Mouse (Mus musculus) natural killer cell, adult 2 months (primary cell): ENCODE results near the gene Elavl4.

ENCODE experiments used
- DNase-seq, 2 experiments: peaks; one replicate each; pipeline ENCODE4 v3.0.0; 2022; ENCODE audit warnings: low spot score in 2 of 2

Gene Elavl4

GRCm38 (mm10) chr4:110266804-110267575, 84.7 kb downstream of the Elavl4 start:
- no peak for DNase-seq

GRCm38 (mm10) chr4:110264345-110264943, 87.3 kb downstream of the Elavl4 start:
- no peak for DNase-seq

DNA sequence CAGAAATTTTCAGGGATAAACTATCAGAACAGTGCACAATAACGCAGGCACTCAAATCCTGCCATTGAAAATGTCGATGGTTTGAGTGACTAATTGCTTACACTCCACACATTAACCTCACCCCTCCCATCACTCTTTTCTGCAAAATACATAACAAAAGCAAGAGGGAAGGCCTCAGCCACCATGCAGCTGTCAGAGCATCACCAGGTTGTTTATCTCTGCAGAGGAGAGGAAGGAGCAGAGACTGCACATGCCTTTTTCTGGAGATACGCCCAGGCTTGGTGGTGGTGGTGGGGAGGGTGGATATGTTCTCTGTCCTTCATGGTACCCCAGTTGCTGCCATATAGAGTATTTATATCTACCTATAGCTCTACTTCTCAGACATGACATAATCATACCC, 94.3 kb downstream of the Elavl4 start:
- DNase-seq = no peak

DNA sequence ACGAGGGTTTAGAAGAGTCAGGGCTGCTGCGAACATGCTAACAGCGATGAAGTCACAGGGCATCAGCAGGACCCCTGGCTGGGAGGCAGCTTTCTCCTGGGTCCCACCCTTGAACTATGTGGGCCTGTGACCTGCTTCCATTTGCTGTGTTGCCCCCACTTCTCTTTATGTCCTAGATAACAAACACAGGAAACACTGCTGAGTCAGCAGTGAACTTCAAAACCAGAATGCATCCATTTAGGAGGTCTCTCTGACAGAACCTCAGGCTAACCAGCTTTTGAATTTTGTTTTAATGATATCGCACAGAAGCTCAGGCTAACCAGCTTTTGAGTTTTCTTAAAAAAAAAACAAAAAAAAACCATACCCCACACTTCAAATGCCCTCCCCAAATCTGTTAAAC, 96.1 kb downstream of the Elavl4 start:
- no peak for DNase-seq

- DNase-seq = no peak
Measured at GRCm38 (mm10) chr4:110250055-110250454, 101.7 kb downstream of the Elavl4 start.

- no peak for DNase-seq
Measured at GRCm38 (mm10) chr4:110242879-110243278, 108.8 kb downstream of the Elavl4 start.

DNA sequence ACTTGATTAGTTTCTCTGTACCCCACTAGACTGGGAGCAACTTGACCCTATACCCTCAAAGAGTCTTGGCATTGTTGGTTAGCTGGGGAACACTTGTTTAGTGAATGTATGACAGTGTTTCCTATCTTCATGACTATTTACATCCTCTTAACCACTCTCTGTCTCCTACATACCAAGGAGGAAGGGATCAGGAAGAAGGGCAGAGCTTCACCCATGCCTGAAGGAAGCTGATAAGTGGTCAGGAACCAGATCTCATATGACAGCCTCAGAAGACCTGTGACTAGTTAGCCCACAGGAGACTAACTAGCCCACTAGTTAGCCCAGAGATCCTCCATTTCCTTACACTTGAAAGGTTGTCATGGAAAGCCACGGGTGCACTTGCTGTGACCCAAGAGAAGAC, 117.2 kb downstream of the Elavl4 start:
- DNase-seq = no peak

DNA sequence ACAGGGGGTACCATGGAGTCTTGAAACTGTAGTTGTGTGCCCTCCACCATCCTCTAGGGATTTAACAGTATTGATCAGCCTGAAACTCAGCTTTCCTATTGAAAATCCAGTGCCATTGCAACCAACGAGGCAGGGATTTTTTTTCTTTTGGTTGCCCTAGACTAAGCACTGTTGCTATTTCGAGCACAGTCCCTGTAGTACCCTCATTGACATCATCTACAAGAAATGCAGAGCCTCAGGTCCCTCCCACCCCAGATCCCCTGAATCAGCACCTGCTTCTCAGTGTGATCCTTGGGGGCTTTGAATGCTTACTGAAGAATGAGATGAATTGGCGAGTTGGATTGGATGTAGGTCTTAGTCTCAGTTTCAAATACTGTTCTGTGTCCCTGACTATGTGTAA, 119.4 kb downstream of the Elavl4 start:
- no peak for DNase-seq

DNA sequence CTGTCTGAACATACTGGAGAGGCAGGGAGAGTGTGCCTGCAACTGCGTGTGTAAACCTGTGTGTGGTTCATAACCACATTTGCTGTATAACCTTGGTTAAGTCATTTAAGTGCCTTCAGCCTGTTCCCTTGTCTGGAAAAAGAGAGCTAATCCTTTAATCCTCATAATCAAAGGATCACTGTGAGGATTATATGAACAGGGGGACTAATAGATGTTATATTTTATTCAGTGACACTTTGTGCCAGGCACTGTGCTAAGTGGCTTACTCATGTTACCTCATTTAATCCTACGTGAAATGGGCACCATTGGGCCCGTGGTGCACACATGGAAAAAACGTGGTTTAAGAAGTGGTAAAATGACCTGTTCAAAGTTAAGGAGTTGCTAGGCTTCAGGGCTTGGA, 119.9 kb downstream of the Elavl4 start:
- DNase-seq = no peak

- no peak for DNase-seq
Measured at GRCm38 (mm10) chr4:110229652-110230051, 122.1 kb downstream of the Elavl4 start.

DNA sequence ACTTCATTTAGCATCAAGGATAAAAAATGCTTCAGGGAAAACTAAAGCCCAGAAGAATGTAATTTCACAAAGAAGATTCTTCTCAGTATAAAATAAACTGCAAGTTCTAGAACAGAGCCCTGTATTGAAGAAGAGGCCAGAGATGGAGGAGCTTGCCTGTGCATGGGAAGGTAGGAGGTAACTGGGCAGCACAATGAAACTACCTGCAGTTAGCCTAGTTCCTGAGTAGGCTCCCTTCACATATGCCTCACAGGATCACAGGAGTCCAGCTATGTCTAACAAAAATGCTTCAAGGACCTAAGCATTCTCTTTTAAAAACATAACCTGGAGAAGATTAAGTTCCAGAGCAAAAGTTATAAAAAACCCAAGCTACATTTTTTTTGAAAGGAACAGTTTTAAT, 122.5 kb downstream of the Elavl4 start:
- DNase-seq = no peak

DNA sequence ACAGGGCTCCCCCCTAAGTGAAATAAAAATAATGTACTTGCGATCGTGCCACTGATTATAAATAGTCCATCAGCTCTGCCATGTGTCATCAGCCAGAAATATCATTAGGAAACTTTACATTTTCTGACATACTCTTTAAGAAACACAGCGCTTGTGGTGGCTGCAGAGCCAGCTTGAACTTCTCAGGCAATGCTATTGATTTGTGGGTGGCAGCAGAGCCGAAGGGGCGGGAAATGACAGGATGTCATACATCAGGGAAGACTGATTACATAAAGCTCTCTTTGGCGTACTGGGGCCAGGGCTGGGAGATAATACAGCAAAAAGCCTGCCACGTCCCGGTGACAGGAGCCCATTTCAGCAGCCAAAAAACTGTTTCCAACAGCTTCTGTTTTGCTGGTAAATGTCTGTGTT, 124.1 kb downstream of the Elavl4 start:
- no peak for DNase-seq

DNA sequence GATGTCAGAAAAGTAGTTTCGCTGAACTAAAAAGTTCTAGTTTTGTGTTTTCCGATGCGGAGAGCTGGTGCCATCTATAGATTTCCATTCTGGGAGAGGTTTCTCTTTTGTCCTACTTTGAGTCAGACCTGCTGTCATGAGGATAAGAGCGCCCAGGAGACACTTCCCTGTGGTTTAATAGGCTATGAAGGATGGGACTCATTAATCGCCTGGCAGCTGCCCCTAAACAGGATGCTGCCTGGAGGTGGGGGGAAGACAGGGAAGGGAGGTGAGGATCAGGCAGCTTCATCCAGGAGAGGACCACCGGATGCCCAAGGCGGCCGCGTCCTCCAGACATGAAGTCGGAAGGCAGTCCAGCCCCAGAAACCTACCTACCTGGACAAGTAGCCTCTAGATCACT, 126.2 kb downstream of the Elavl4 start:
- DNase-seq = no peak

- DNase-seq = no peak
Measured at GRCm38 (mm10) chr4:110218819-110219218, 132.9 kb downstream of the Elavl4 start.

DNA sequence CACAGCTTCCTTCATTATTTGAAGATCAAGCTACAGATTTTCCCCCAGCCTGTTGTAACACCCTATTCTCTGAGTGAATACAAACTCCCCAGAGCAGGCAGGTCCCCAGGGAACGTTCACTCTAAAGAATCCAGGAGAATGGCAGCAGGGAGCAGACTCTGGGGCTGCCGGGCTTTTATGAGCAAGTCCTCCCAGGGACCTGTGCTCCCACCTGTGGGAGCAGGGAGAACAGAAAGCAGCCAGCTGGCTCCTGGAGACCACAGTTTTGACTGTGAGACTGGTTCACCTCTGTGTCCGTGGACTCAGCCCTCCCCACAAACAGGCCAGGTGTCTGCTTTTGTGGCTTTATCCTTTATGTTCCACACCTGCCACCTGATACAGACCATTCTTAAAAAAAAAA, 134.2 kb downstream of the Elavl4 start:
- DNase-seq = no peak

- DNase-seq = no peak
Measured at GRCm38 (mm10) chr4:110214543-110214942, 137.2 kb downstream of the Elavl4 start.

DNA sequence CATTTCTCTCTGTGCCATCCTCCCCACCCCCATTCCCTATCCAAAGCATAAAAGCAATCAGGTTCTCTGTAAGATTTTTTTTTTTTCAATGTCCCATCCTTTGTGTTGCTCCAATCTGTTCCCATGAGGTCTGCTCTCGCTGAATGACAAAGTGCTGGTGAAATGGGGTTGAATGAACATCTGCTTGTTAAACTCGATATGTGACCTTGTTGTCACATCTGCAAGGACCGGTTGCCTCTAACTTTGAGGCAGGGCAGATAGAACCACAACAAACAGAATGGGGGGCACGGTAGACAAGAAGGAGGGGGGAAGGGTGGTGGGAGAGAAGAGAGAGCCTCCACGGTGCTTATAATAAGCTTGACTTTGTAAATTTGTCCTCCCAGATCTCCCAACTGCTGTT, 138.0 kb downstream of the Elavl4 start:
- no peak for DNase-seq

GRCm38 (mm10) chr4:110210246-110210645, 141.5 kb downstream of the Elavl4 start:
- no peak for DNase-seq

DNA sequence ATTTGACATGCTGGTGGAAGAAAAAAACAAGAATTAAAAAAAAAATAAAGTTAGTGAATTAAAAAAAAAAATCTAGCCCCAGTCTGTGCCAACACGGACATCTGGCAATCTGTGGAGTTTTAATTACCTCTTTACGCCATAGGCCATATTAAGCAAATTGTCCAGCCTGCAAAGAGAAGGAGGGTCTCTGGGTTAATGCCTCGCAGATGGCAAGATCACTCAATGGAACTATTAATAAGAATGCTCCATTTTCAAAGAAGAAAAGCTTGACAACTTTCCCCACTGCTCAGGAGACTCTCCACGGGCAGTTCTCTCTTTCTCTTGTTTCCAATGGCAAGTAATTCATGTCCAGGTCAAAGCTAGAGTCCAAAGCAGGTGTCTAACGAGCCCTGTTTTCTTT, 142.1 kb downstream of the Elavl4 start:
- no peak for DNase-seq

GRCm38 (mm10) chr4:110201680-110202079, 150.0 kb downstream of the Elavl4 start:
- DNase-seq = no peak

DNA sequence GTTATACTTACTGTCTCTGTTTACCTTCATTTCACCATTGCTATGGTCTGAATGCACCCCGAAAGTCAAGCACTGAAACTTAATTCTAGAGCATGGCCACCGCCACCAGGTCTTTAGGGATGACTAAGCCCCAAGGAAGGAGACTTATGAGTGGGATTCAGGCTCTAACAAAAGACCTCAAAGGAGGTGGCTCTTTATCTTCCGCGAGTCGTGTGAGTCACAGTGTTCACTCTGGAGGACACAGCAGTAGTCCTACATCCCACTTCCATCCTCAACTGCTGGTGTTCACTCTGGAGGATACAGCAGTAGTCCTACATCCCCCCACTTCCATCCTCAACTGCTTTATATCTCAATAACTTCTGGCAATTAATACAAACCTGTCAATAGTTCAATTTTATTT, 151.8 kb downstream of the Elavl4 start:
- no peak for DNase-seq

- DNase-seq = no peak
Measured at GRCm38 (mm10) chr4:110198600-110198999, 153.1 kb downstream of the Elavl4 start.

GRCm38 (mm10) chr4:110177263-110177662, 174.4 kb downstream of the Elavl4 start:
- DNase-seq = no peak

GRCm38 (mm10) chr4:110172028-110172427, 179.7 kb downstream of the Elavl4 start:
- DNase-seq = no peak
